Mouse (Mus musculus): ENCODE measurements at regions not wholly inside any gene's neighbourhood (a gene's known extent, or its start where the extent isn't known, plus 50 kb on each side); places are given as distances from the start of the nearest gene placed in this dataset.

DNA sequence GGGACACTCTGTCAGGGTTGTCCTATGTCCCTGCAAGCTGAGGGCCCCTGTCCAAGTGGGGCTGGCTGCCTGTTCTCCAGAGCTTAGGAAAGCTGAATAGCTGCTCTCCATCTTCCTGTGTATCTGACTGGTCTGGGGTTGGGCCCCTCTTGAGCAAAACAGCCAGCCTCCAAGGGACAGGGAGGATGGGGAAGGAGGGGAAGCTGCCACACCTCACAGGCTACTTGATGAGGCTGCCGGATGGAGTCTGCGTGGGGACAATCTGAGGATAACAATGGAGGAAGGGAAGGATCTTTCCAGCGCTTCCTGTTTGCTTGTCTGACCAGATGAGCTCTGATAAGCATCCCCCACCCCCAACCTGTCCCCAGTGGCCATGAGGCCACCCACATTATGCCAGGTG, 57.1 kb upstream of the Ccnd1 start:
- no peak for DNase-seq (ENCODE audit: low spot score in 2 of 2)

DNA sequence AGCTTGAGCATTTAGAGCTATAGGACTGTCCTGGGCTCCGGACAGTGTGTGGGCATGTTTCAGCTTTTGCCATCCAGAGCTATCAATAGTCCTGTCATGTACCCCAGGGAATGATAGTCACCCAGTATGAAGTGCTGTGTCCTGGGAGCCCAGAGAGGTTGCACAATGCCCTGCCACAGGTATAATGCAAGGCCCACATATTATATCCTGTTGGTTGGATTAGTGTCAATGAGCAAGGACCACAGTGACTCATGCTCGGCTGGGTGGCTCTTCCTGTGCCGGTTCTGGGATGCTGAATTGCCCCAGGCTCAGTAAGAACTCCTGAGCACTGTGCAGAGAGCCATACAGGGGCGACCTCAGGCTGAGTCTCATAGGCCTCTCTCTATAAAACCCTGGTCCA, 54.5 kb upstream of the Ccnd1 start:
- DNase-seq (ENCODE audit: low spot score in 2 of 2), result no peak

DNA sequence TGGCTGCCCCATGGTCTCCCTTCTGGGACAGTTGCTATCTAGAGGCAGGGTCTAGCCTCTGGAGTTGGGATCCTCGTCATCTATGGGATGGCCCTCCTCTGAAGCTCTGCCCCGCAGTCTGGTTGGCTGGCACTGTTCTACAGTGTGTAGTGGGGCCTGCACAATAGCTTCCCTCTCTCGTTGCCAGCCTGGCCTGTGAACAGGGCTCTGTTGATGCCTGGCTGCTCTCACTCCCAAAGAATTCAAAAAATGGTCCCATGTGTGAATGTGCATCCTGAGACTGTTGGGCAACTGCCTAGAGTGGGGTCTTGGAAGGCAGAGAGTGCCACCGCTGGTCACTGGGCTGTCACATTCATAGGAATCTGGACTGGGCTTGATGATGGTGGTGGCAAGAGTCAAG, 53.8 kb upstream of the Ccnd1 start:
- DNase-seq (ENCODE audit: low spot score in 2 of 2), result peak in 1 of 2 experiments; percentile 10

DNA sequence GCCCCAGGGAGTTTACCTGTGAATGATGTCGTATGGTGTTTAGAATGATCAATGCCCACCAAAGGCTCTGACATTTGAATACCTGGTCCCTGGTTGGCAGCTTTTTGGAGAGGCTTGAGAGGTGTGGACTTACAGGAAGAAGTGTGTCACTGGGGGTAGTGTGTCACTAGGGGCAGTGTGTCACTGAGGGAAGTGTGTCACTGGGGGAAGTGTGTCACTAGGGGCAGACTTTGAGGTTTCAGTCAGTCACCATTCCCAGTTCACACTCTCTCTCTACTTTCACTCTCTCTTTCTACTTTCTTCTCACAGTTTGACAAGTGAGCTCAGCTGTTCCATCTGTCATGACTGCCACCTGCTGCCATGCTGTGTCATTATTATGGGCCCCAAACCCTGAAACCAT, 52.0 kb upstream of the Ccnd1 start:
- no peak for DNase-seq (ENCODE audit: low spot score in 2 of 2)

Data from layer of hippocampus, adult 18-20 months (tissue).